Mouse (Mus musculus) hindbrain, embryonic 15.5 days (tissue): ENCODE results near the gene Taf9b. TPM values are rescaled to one million over a fixed set of nuclear protein-coding genes. Genes with fewer than 3 reads are reported as not detected.
"Not testable (repeated sequence)": the region's sequence is repeated elsewhere in the genome, so short reads cannot be mapped to it uniquely, and the experiment has no call there.

Experiments
- ATAC-seq: fragments of 200-750 bp; cut with Nextera tagmentation; 2 replicates; pipeline ENCODE4 v1.8.0; 2017; ENCODE audit warnings: low read depth, moderate number of reproducible peaks, moderate TSS enrichment; ENCODE audit not compliant: low FRiP score
- H3K27ac ChIP-seq: fragments of 300-500 bp; sonication (generic); replicated peaks from 2 replicates; pipeline ENCODE4 v1.5.1; 2015; ENCODE audit warnings: mild to moderate bottlenecking, inconsistent platforms
- H3K27me3 ChIP-seq: fragments of 300-500 bp; sonication (generic); 2 replicates; pipeline ENCODE4 v1.6.1; 2015; ENCODE audit warnings: control low read depth, inconsistent platforms
- H3K36me3 ChIP-seq: fragments of 300-500 bp; sonication (generic); 2 replicates; pipeline ENCODE4 v1.6.1; 2015; ENCODE audit warnings: control low read depth, inconsistent platforms
- H3K4me1 ChIP-seq: fragments of 300-500 bp; sonication (generic); replicated peaks from 2 replicates; pipeline ENCODE4 v1.6.1; 2015; ENCODE audit warnings: control low read depth, inconsistent platforms
- H3K4me2 ChIP-seq: fragments of 300-500 bp; sonication (generic); 2 replicates; pipeline ENCODE4 v1.6.1; 2015; ENCODE audit warnings: moderate library complexity, mild to moderate bottlenecking, inconsistent platforms
- H3K4me3 ChIP-seq: fragments of 300-500 bp; sonication (generic); 2 replicates; pipeline ENCODE4 v1.5.1; 2015; ENCODE audit warnings: mild to moderate bottlenecking, inconsistent platforms
- H3K9ac ChIP-seq: fragments of 300-500 bp; sonication (generic); 2 replicates; pipeline ENCODE4 v1.6.1; 2015; ENCODE audit warnings: inconsistent platforms
- H3K9me3 ChIP-seq: fragments of 300-500 bp; sonication (generic); 2 replicates; pipeline ENCODE4 v1.6.1; 2016; ENCODE audit warnings: control low read depth, inconsistent platforms
- WGBS: fragments of 180-500 bp; shearing (Covaris S2); methylation state at CpG from one replicate; pipeline ENCODE4 v1.1.7; 2015; 5-methylcytosine and 5-hydroxymethylcytosine counted together
- polyA plus RNA-seq: library from polyadenylated mRNA; unstranded; fragments of >200 nt; fragmentation: Nextera tagmentation; extraction: Ambion mirVana; gene quantifications from 2 replicates; pipeline ENCODE4 v1.2.1, GENCODE M21; 2015

The Taf9b gene
- polyA plus RNA-seq = 17.3 and 17.7 TPM in 2 replicates

- ATAC-seq = no peak
- peak within 1 kb of the TSS; percentile 59 for H3K4me3 ChIP-seq
- H3K27ac ChIP-seq = peak within 1 kb of the TSS; percentile 95
- H3K9me3 ChIP-seq = no peaks in the 10 kb centered on the region
- 91% methylated on average over 25 of the region's 25 CpGs for WGBS
- peak within 1 kb of the TSS; percentile 53 for H3K4me2 ChIP-seq
- H3K36me3 ChIP-seq = no peaks in the 10 kb centered on the region
- no peaks in the 10 kb centered on the region for H3K4me1 ChIP-seq
- no peaks in the 10 kb centered on the region for H3K27me3 ChIP-seq
- no peak within 1 kb of the TSS for H3K9ac ChIP-seq
Measured at GRCm38 (mm10) chrX:106221058-106221457, at the start of gene Taf9b. Gene Taf9b (minus strand): TSS chrX:106221158.

DNA sequence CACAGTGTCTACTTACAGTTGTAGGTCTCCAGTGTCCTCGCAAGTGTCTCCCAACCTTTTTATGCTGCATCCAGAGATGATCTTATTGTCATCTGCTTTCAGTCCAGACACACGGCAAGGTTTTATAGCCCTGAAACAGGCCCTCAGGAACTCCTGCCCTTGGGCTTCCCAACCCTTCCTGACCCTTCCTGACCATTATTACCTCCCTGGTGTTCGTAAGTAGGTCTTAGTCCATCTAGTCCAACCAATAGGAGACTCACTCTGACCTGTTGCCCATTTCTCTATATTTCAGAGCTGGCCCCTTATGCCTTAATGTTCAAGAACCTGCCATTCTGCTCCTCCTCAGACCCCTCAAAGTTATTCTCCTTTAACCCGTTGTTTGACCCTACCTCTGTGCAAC is 34.3 kb upstream of the Taf9b start, which contains the start of gene Fnd3c2:
Gene Fnd3c2 (minus strand): TSS at position 101 of the 400 bp plus-strand sequence.
- Histone ChIP-seq H3K4me1 (no peaks in the 10 kb centered on the region), H3K4me2 (no peak within 1 kb of the TSS), H3K9ac (no peak within 1 kb of the TSS), H3K27me3 (no peaks in the 10 kb centered on the region), H3K9me3 (no peaks in the 10 kb centered on the region), H3K27ac (no peak within 1 kb of the TSS), H3K4me3 (no peak within 1 kb of the TSS), H3K36me3 (no peaks in the 10 kb centered on the region)
- ATAC-seq = no peak
- 90% methylated on average over 4 of the region's 4 CpGs for WGBS

DNA sequence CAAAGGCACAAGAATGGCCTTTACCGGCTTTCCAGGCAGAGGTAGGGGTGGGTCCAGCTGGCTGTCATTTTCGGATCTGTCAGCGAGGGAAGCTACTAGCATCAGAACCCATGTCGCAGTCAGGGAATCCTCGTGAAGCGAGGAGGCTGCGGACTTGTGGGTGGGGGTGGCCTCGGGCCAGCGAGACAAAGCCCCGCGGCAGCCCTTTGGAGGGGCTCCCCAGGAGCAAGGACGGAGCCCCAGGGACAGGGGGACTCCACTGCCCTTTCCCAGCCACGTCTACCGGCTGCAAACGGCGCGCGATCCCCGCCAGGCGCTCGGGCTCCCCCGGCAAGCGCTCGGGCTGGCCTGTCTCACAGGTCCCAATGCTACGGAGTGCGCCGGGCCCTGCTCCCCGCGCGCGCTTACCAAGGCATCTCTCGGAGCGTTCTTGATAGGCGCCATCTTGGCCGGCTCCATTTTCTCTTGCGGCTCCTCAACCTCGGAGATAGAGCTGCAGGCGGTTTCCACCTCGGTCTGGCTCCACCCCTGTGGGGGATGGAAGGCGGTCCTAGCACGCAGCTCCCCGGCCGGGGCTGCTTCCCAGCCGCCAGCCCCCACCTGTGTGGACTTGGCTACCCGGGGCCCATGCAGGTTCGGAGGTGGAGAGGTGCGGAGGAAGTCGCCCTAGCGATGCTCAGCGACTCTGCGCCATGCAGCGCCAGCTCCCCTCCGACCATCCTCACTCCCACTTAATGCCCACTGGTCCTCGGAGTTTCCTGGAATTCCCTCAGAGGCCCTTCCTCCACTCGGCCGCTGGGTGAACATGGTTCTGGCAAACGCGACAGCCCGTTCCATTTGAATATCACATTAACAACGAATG is 1.6 kb downstream of the Taf9b start:
- Histone ChIP-seq H3K27ac (peak overlapping the region; percentile 95), H3K27me3 (no peaks in the 10 kb centered on the region), H3K4me2 (peak overlapping the region; percentile 53), H3K4me1 (no peaks in the 10 kb centered on the region), H3K9me3 (no peaks in the 10 kb centered on the region), H3K4me3 (peak overlapping the region; percentile 59), H3K36me3 (no peaks in the 10 kb centered on the region), H3K9ac (peak overlapping the region; percentile 74)
- 17% methylated on average over 53 of the region's 60 CpGs for WGBS
- ATAC-seq = peak; percentile 98

- H3K9me3 ChIP-seq = no peaks in the 10 kb centered on the region
- no peak overlapping the region for H3K4me2 ChIP-seq
- H3K4me3 ChIP-seq = no peak overlapping the region
- WGBS = 90% methylated on average over 2 of the region's 2 CpGs
- no peak for ATAC-seq
- no peak overlapping the region for H3K27ac ChIP-seq
- no peak overlapping the region for H3K9ac ChIP-seq
- no peaks in the 10 kb centered on the region for H3K27me3 ChIP-seq
- no peaks in the 10 kb centered on the region for H3K4me1 ChIP-seq
- no peaks in the 10 kb centered on the region for H3K36me3 ChIP-seq
Measured at GRCm38 (mm10) chrX:106209100-106209499, 11.9 kb downstream of the Taf9b start.

GRCm38 (mm10) chrX:106198904-106199303 is 22.1 kb downstream of the Taf9b start:
- peaks cover 18% of the 10 kb centered on the region for H3K36me3 ChIP-seq
- no peak for ATAC-seq

DNA sequence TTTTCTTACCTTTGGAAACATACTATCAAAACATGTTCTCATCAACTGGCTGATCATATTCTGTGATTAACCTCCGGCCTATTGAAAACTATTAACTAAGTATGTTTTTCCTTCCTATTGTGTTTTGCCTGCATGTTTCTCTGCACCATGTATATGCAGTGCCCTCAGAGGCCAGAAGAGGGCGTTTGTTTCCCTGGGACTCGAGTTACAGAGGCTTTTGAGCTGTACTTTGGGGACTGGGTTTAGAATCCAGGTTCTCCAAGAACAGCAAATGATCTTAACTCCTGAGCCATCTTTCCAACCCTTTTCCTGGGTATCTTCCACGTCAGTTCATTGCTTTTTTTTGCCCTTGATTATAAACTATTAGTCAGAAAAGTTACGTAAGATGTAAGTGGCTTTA is 23.6 kb downstream of the Taf9b start:
- WGBS = 65% methylated on average over 5 of the region's 5 CpGs
- H3K36me3 ChIP-seq = peaks cover 18% of the 10 kb centered on the region
- no peaks in the 10 kb centered on the region for H3K4me1 ChIP-seq

More at GRCm38 (mm10) chrX:106198904-106199303, 22.1 kb downstream of the Taf9b start:
- 81% methylated on average over 5 of the region's 5 CpGs for WGBS
- no peaks in the 10 kb centered on the region for H3K4me1 ChIP-seq
- H3K9me3 ChIP-seq = no peaks in the 10 kb centered on the region
- H3K4me2 ChIP-seq = no peak overlapping the region
- no peak overlapping the region for H3K27ac ChIP-seq
- no peak overlapping the region for H3K9ac ChIP-seq
- no peaks in the 10 kb centered on the region for H3K27me3 ChIP-seq
- H3K4me3 ChIP-seq = no peak overlapping the region

GRCm38 (mm10) chrX:106194361-106194760 is 26.6 kb downstream of the Taf9b start:
- not testable (repeated sequence) for H3K9ac ChIP-seq, H3K9me3 ChIP-seq, H3K4me3 ChIP-seq, H3K27me3 ChIP-seq, ATAC-seq, H3K27ac ChIP-seq, H3K4me1 ChIP-seq, H3K4me2 ChIP-seq
- WGBS = 94% methylated on average over 6 of the region's 6 CpGs
- H3K36me3 ChIP-seq = peaks cover 12% of the 10 kb centered on the region

More for the DNA sequence above, 23.6 kb downstream of the Taf9b start:
- H3K27ac ChIP-seq = no peak overlapping the region
- H3K4me2 ChIP-seq = no peak overlapping the region
- no peak overlapping the region for H3K9ac ChIP-seq
- no peak overlapping the region for H3K4me3 ChIP-seq
- H3K9me3 ChIP-seq = no peaks in the 10 kb centered on the region
- no peak for ATAC-seq
- H3K27me3 ChIP-seq = no peaks in the 10 kb centered on the region

- H3K4me3 ChIP-seq = 0 out of 2 replicates have a peak overlapping the region, but pooled peaks have one; percentile 11
- peaks cover 22% of the 10 kb centered on the region for H3K4me1 ChIP-seq
- no peaks in the 10 kb centered on the region for H3K27me3 ChIP-seq
- H3K27ac ChIP-seq = no peak overlapping the region
- H3K4me2 ChIP-seq = peak overlapping the region; percentile 58; the same call in 1 of the 2 replicates
- H3K36me3 ChIP-seq = no peaks in the 10 kb centered on the region
- no peak overlapping the region for H3K9ac ChIP-seq
- H3K9me3 ChIP-seq = no peaks in the 10 kb centered on the region
- no peak for ATAC-seq
- WGBS = 45% methylated on average over 4 of the region's 4 CpGs
Measured at GRCm38 (mm10) chrX:106190091-106190490, 30.9 kb downstream of the Taf9b start.

DNA sequence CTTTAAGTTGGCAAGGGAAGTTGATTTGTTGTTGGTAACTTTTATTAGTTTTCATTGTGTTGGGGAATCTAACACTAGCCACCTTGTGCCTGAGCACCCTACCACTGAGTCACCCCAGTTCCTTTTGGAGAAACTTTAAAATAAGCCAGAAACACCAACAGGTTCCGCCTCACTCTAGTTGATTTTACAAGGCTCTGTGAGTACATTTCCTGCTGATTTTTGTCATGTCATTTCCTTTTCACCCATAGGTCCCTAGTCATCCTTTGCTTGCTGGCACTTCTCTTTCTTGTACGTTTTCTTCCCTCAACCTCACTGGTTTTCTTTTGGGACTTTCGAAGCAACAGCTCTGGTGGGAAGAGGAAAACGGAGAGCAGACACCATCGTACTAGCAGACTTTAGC is 31.6 kb downstream of the Taf9b start:
- 57% methylated on average over 5 of the region's 5 CpGs for WGBS
- Histone ChIP-seq H3K9me3 (no peaks in the 10 kb centered on the region), H3K27me3 (no peaks in the 10 kb centered on the region), H3K36me3 (no peaks in the 10 kb centered on the region), H3K9ac (no peak overlapping the region), H3K4me3 (peak overlapping the region; percentile 53), H3K4me1 (peaks cover 22% of the 10 kb centered on the region), H3K27ac (no peak overlapping the region), H3K4me2 (peak overlapping the region; percentile 58)
- ATAC-seq = no peak

- no peak for ATAC-seq
- Histone ChIP-seq H3K9me3 (no peaks in the 10 kb centered on the region), H3K9ac (peak overlapping the region; percentile 46), H3K4me3 (peak overlapping the region; percentile 53), H3K36me3 (no peaks in the 10 kb centered on the region), H3K27ac (peak overlapping the region; percentile 73), H3K4me2 (peak overlapping the region; percentile 58), H3K4me1 (peaks cover 22% of the 10 kb centered on the region), H3K27me3 (no peaks in the 10 kb centered on the region)
- WGBS = 20% methylated on average over 12 of the region's 12 CpGs
Measured at GRCm38 (mm10) chrX:106187737-106188136, 33.2 kb downstream of the Taf9b start.

DNA sequence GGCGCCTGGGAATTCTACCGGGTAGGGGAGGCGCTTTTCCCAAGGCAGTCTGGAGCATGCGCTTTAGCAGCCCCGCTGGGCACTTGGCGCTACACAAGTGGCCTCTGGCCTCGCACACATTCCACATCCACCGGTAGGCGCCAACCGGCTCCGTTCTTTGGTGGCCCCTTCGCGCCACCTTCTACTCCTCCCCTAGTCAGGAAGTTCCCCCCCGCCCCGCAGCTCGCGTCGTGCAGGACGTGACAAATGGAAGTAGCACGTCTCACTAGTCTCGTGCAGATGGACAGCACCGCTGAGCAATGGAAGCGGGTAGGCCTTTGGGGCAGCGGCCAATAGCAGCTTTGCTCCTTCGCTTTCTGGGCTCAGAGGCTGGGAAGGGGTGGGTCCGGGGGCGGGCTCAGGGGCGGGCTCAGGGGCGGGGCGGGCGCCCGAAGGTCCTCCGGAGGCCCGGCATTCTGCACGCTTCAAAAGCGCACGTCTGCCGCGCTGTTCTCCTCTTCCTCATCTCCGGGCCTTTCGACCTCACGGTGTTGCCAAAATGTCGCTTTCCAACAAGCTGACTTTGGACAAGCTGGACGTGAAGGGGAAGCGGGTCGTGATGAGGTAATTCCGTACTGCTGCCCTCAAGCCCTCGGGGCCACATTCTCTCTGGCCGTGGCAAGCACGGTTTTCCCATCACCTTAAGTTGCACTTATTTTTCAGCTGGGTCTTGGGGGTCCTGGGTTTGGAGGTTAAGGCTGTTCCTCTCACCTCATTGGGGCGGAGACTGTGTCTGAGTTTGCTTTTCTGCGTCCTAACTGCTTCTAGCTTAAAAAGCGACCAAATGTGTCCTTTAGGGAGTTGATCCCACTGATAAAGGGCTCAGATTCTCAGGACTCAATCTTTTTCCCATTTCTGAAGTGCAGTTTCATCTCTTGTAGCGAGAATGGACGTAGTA is 34.0 kb downstream of the Taf9b start, which contains the start of gene Pgk1:
Gene Pgk1 (plus strand): TSS at position 388 of the 937 bp plus-strand sequence.
- Histone ChIP-seq H3K4me3 (peak within 1 kb of the TSS; percentile 53), H3K27ac (peak within 1 kb of the TSS; percentile 87), H3K4me2 (peak within 1 kb of the TSS; percentile 58), H3K9ac (peak within 1 kb of the TSS; percentile 46), H3K4me1 (peaks cover 22% of the 10 kb centered on the region), H3K36me3 (no peaks in the 10 kb centered on the region), H3K9me3 (no peaks in the 10 kb centered on the region), H3K27me3 (no peaks in the 10 kb centered on the region)
- 19% methylated on average over 50 of the region's 55 CpGs for WGBS
- ATAC-seq = peak; percentile 99
